Mouse (Mus musculus) small intestine, adult 2 months (tissue): ENCODE measurements around the gene Rngtt. TPM values are rescaled to one million over a fixed set of nuclear protein-coding genes. Genes with fewer than 3 reads are reported as not detected.

ENCODE experiments used
- H3K27ac ChIP-seq: fragments of 200-500 bp; 2 replicates; pipeline ENCODE4 v1.5.1; 2012; ENCODE audit warnings: low read depth, low read length, control low read depth, inconsistent platforms; ENCODE audit not compliant: insufficient read depth
- H3K27me3 ChIP-seq: fragments of 200-500 bp; 2 replicates; pipeline ENCODE4 v1.6.1; 2012; ENCODE audit warnings: mild to moderate bottlenecking, moderate library complexity, low read length, inconsistent platforms; ENCODE audit not compliant: control insufficient read depth, insufficient read depth
- H3K36me3 ChIP-seq: fragments of 200-500 bp; 2 replicates; pipeline ENCODE4 v1.6.1; 2012; ENCODE audit warnings: mild to moderate bottlenecking, low read length, control low read depth, inconsistent platforms; ENCODE audit not compliant: control insufficient read depth, insufficient read depth
- H3K4me1 ChIP-seq: fragments of 200-500 bp; 2 replicates; pipeline ENCODE4 v1.6.1; 2012; ENCODE audit warnings: low read length, inconsistent platforms, mixed read lengths; ENCODE audit not compliant: control insufficient read depth, insufficient read depth, insufficient read length
- H3K4me3 ChIP-seq: fragments of 200-500 bp; 2 replicates; pipeline ENCODE4 v1.5.1; 2012; ENCODE audit warnings: low read depth, mild to moderate bottlenecking, control low read depth, inconsistent platforms, low read length, moderate library complexity
- CTCF ChIP-seq: fragments of 200-500 bp; IDR thresholded peaks from 2 replicates; pipeline ENCODE4 v1.5.1; 2012; ENCODE audit warnings: low read depth, mild to moderate bottlenecking, control low read depth, inconsistent platforms, low read length, moderate library complexity, mixed read lengths; ENCODE audit not compliant: insufficient replicate concordance, insufficient read length; ENCODE audit errors: extremely low read depth
- POLR2A ChIP-seq: fragments of 200-500 bp; IDR thresholded peaks from 2 replicates; pipeline ENCODE4 v1.6.1; 2012; ENCODE audit warnings: low read depth, mild to moderate bottlenecking, control low read depth, inconsistent platforms, low read length, moderate library complexity
- WGBS: fragments of 180-500 bp; shearing (Covaris S2); methylation state at CpG from one replicate; pipeline ENCODE4 v1.1.7; 2018; 5-methylcytosine and 5-hydroxymethylcytosine counted together
- polyA plus RNA-seq: library from polyadenylated mRNA; depleted of rRNA; stranded (reverse); fragments of >200 nt; gene quantifications from 2 replicates; pipeline ENCODE4 v1.2.3, GENCODE M21; 2012; rRNA removed

The Rngtt gene
- polyA plus RNA-seq, 1 experiment, result 1.5 TPM

GRCm38 (mm10) chr4:33544755-33545576, 234.9 kb downstream of the Rngtt start:
- Histone ChIP-seq H3K27me3 (no peaks in the 10 kb centered on the region), H3K27ac (no peak overlapping the region), H3K4me1 (no peaks in the 10 kb centered on the region), H3K36me3 (no peaks in the 10 kb centered on the region), H3K4me3 (no peak overlapping the region)
- 78% methylated on average over 13 of the region's 13 CpGs for WGBS
- TF ChIP-seq POLR2A (no peak), CTCF (no peak)

GRCm38 (mm10) chr4:33545577-33545879, 235.4 kb downstream of the Rngtt start:
- Histone ChIP-seq H3K27me3 (no peaks in the 10 kb centered on the region), H3K27ac (no peak overlapping the region), H3K4me1 (no peaks in the 10 kb centered on the region), H3K36me3 (no peaks in the 10 kb centered on the region), H3K4me3 (no peak overlapping the region)
- WGBS, result 75% methylated on average over 6 of the region's 6 CpGs
- TF ChIP-seq CTCF (no peak), POLR2A (no peak)

GRCm38 (mm10) chr4:33546278-33546677, 236.2 kb downstream of the Rngtt start:
- no peaks in the 10 kb centered on the region for H3K36me3 ChIP-seq
- TF ChIP-seq CTCF (no peak), POLR2A (no peak)
- 87% methylated on average over 11 of the region's 11 CpGs for whole genome bisulfite sequencing

GRCm38 (mm10) chr4:33547315-33547929, 237.3 kb downstream of the Rngtt start:
- H3K4me1 ChIP-seq, result no peaks in the 10 kb centered on the region
- no peaks in the 10 kb centered on the region for H3K27me3 ChIP-seq
- no peak for TF ChIP-seq POLR2A
- TF ChIP-seq CTCF, result no peak
- no peak overlapping the region for H3K27ac ChIP-seq
- H3K36me3 ChIP-seq, result no peaks in the 10 kb centered on the region
- WGBS, result 67% methylated on average over 8 of the region's 8 CpGs
- no peak overlapping the region for H3K4me3 ChIP-seq

More at GRCm38 (mm10) chr4:33546278-33546677, 236.2 kb downstream of the Rngtt start:
- Histone ChIP-seq H3K27me3 (no peaks in the 10 kb centered on the region), H3K4me1 (no peaks in the 10 kb centered on the region), H3K4me3 (no peak overlapping the region), H3K27ac (no peak overlapping the region)

- no peak overlapping the region for H3K27ac ChIP-seq
- no peaks in the 10 kb centered on the region for H3K27me3 ChIP-seq
- no peaks in the 10 kb centered on the region for H3K36me3 ChIP-seq
- no peak overlapping the region for H3K4me3 ChIP-seq
- 57% methylated on average over 5 of the region's 5 CpGs for WGBS
- H3K4me1 ChIP-seq, result no peaks in the 10 kb centered on the region
- TF ChIP-seq POLR2A (no peak), CTCF (no peak)
Observed at GRCm38 (mm10) chr4:33549606-33550005, 239.5 kb downstream of the Rngtt start.

Other genes with a start within 250 kb of the Rngtt start
- 0.18 and 1.5 TPM in 2 replicates for gene Gabrr2, start 247.3 kb upstream of the Rngtt start, polyA plus RNA-seq
- 0.22 TPM in 1 of 2 replicates, not detected in the other for gene Gabrr1, start 177.8 kb upstream of the Rngtt start, polyA plus RNA-seq
- 3.0 and 4.9 TPM in 2 replicates for gene Pm20d2, start 120.6 kb upstream of the Rngtt start, polyA plus RNA-seq
- 0.15 TPM in 1 of 2 replicates, not detected in the other for gene Srsf12, start 101.3 kb upstream of the Rngtt start, polyA plus RNA-seq
- gene Pnrc1, start 20.1 kb upstream of the Rngtt start, polyA plus RNA-seq, result 119 and 337 TPM in 2 replicates